Mouse (Mus musculus) bone marrow macrophage, adult 2 months (primary cell): ENCODE data around the gene Dusp6.

Experiments
- CTCF ChIP-seq: IDR thresholded peaks from 2 replicates; pipeline ENCODE4 v1.5.1; 2012; ENCODE audit warnings: low read depth, mild to moderate bottlenecking, low read length, moderate library complexity
- POLR2A ChIP-seq: IDR thresholded peaks from 2 replicates; pipeline ENCODE4 v1.6.1; 2012; ENCODE audit warnings: mild to moderate bottlenecking, low read depth, low read length, borderline replicate concordance

- TF ChIP-seq POLR2A (no peak), CTCF (no peak)
Measured at GRCm38 (mm10) chr10:99242721-99243120, 20.3 kb upstream of the Dusp6 start.
